Mouse (Mus musculus) midbrain, embryonic 14.5 days (tissue): ENCODE measurements around the gene Nphp4. TPM values are rescaled to one million over a fixed set of nuclear protein-coding genes. Genes with fewer than 3 reads are reported as not detected.

Experiments
- ATAC-seq: fragments of 200-750 bp; cut with Nextera tagmentation; 2 replicates; pipeline ENCODE4 v1.8.0; 2017; ENCODE audit warnings: moderate number of reproducible peaks, moderate library complexity; ENCODE audit not compliant: low FRiP score, low TSS enrichment
- DNase-seq: peaks from one replicate; pipeline ENCODE4 v3.0.0-alpha.2; 2015
- H3K27ac ChIP-seq: fragments of 300-500 bp; sonication (generic); replicated peaks from 2 replicates; pipeline ENCODE4 v1.5.1; 2014; ENCODE audit warnings: mild to moderate bottlenecking, low read depth, low read length, moderate library complexity
- H3K27me3 ChIP-seq: fragments of 300-500 bp; sonication (generic); 2 replicates; pipeline ENCODE4 v1.6.1; 2014; ENCODE audit warnings: low read length, control low read depth, mixed read lengths; ENCODE audit not compliant: control insufficient read depth, insufficient read depth
- H3K36me3 ChIP-seq: fragments of 300-500 bp; sonication (generic); 2 replicates; pipeline ENCODE4 v1.6.1; 2014; ENCODE audit warnings: low read length, control low read depth; ENCODE audit not compliant: control insufficient read depth, insufficient read depth
- H3K4me1 ChIP-seq: fragments of 300-500 bp; sonication (generic); 2 replicates; pipeline ENCODE4 v1.6.1; 2014; ENCODE audit warnings: mild to moderate bottlenecking, antibody characterized with exemption, low read length, control low read depth; ENCODE audit not compliant: control insufficient read depth, insufficient read depth
- H3K4me2 ChIP-seq: fragments of 300-500 bp; sonication (generic); 2 replicates; pipeline ENCODE4 v1.6.1; 2014; ENCODE audit warnings: mild to moderate bottlenecking, low read length, moderate library complexity
- H3K4me3 ChIP-seq: fragments of 300-500 bp; sonication (generic); replicated peaks from 2 replicates; pipeline ENCODE4 v1.5.1; 2014; ENCODE audit warnings: low read depth, low read length
- H3K9ac ChIP-seq: fragments of 300-500 bp; sonication (generic); replicated peaks from 2 replicates; pipeline ENCODE4 v1.6.1; 2014; ENCODE audit warnings: mild to moderate bottlenecking, low read length, moderate library complexity
- H3K9me3 ChIP-seq: fragments of 300-500 bp; sonication (generic); 2 replicates; pipeline ENCODE4 v1.6.1; 2016; ENCODE audit warnings: low read length, control low read depth, mixed read lengths; ENCODE audit not compliant: control insufficient read depth
- WGBS: fragments of 180-500 bp; shearing (Covaris S2); extraction: QIAGEN DNeasy Blood & Tissue Kit; methylation state at CpG from one replicate; pipeline ENCODE4 v1.1.7; 2014; 5-methylcytosine and 5-hydroxymethylcytosine counted together
- polyA plus RNA-seq: library from polyadenylated mRNA; unstranded; fragments of >200 nt; fragmentation: Nextera tagmentation; extraction: Ambion mirVana; gene quantifications from 2 replicates; pipeline ENCODE4 v1.2.1, GENCODE M21; 2014

Gene Nphp4
- polyA plus RNA-seq, 1 experiment from 2014 or later: 5.9 TPM

GRCm38 (mm10) chr4:152539756-152540155 lies 63.2 kb downstream of the Nphp4 start:
- ATAC-seq (no peak), DNase-seq (no peak)
- no peak overlapping the region for H3K27ac ChIP-seq
- H3K9ac ChIP-seq: no peak overlapping the region
- no peaks in the 10 kb centered on the region for H3K4me1 ChIP-seq
- no peak overlapping the region for H3K4me2 ChIP-seq
- peaks cover 11% of the 10 kb centered on the region; the same call in 1 of the 2 replicates for H3K36me3 ChIP-seq
- H3K4me3 ChIP-seq: no peak overlapping the region
- 94% methylated on average over 12 of the region's 12 CpGs for WGBS
- H3K9me3 ChIP-seq: no peaks in the 10 kb centered on the region
- no peaks in the 10 kb centered on the region for H3K27me3 ChIP-seq

GRCm38 (mm10) chr4:152541172-152541571 lies 64.7 kb downstream of the Nphp4 start:
- Histone ChIP-seq H3K36me3 (peaks cover 11% of the 10 kb centered on the region; the same call in 1 of the 2 replicates), H3K9ac (no peak overlapping the region), H3K4me3 (no peak overlapping the region), H3K4me2 (no peak overlapping the region), H3K27me3 (no peaks in the 10 kb centered on the region), H3K9me3 (no peaks in the 10 kb centered on the region), H3K27ac (no peak overlapping the region), H3K4me1 (0 out of 2 replicates have a peak, but pooled peaks cover 3% of the 10 kb centered on the region)
- peak; percentile 51 for DNase-seq
- 24% methylated on average over 9 of the region's 9 CpGs for WGBS
- ATAC-seq: no peak

GRCm38 (mm10) chr4:152542447-152542846 lies 65.9 kb downstream of the Nphp4 start:
- no peak overlapping the region for H3K27ac ChIP-seq

GRCm38 (mm10) chr4:152546481-152546880 lies 70.0 kb downstream of the Nphp4 start:
- Histone ChIP-seq H3K9ac (no peak overlapping the region), H3K27me3 (no peaks in the 10 kb centered on the region), H3K4me2 (no peak overlapping the region), H3K4me1 (peaks cover 22% of the 10 kb centered on the region), H3K36me3 (no peaks in the 10 kb centered on the region), H3K9me3 (no peaks in the 10 kb centered on the region), H3K4me3 (no peak overlapping the region), H3K27ac (peak overlapping the region; percentile 73)
- ATAC-seq (no peak), DNase-seq (peak; percentile 64)
- WGBS: 52% methylated on average over 8 of the region's 8 CpGs

More at GRCm38 (mm10) chr4:152542447-152542846, 65.9 kb downstream of the Nphp4 start:
- ATAC-seq: no peak
- 98% methylated on average over 11 of the region's 11 CpGs for WGBS
- no peak for DNase-seq
- H3K27me3 ChIP-seq: no peaks in the 10 kb centered on the region
- H3K9ac ChIP-seq: no peak overlapping the region
- H3K9me3 ChIP-seq: no peaks in the 10 kb centered on the region
- no peak overlapping the region for H3K4me2 ChIP-seq
- peaks cover 11% of the 10 kb centered on the region; the same call in 1 of the 2 replicates for H3K36me3 ChIP-seq
- no peak overlapping the region for H3K4me3 ChIP-seq
- H3K4me1 ChIP-seq: peaks cover 7% of the 10 kb centered on the region; the same call in 1 of the 2 replicates

- Histone ChIP-seq H3K4me3 (no peak overlapping the region), H3K36me3 (no peaks in the 10 kb centered on the region), H3K9me3 (no peaks in the 10 kb centered on the region), H3K9ac (0 out of 2 replicates have a peak overlapping the region, but pooled peaks have one; percentile 0), H3K27me3 (no peaks in the 10 kb centered on the region), H3K4me1 (peaks cover 22% of the 10 kb centered on the region), H3K4me2 (peak overlapping the region; percentile 12), H3K27ac (peak overlapping the region; percentile 73)
- 22% methylated on average over 37 of the region's 37 CpGs for WGBS
- peak; percentile 29; the same call in 1 of the 2 replicates for ATAC-seq
- peak; percentile 70 for DNase-seq
These were observed 71.6 kb downstream of the Nphp4 start for GRCm38 (mm10) chr4:152547886-152548663.

- H3K27ac ChIP-seq: no peak overlapping the region
- no peaks in the 10 kb centered on the region for H3K36me3 ChIP-seq
- no peaks in the 10 kb centered on the region for H3K27me3 ChIP-seq
- no peaks in the 10 kb centered on the region for H3K9me3 ChIP-seq
- peaks cover 22% of the 10 kb centered on the region for H3K4me1 ChIP-seq
- DNase-seq: no peak
- 94% methylated on average over 18 of the region's 18 CpGs for WGBS
- H3K9ac ChIP-seq: no peak overlapping the region
- no peak for ATAC-seq
- H3K4me3 ChIP-seq: no peak overlapping the region
- H3K4me2 ChIP-seq: no peak overlapping the region
These were observed 73.1 kb downstream of the Nphp4 start for GRCm38 (mm10) chr4:152549507-152550202.

- Histone ChIP-seq H3K4me2 (no peak overlapping the region), H3K4me3 (no peak overlapping the region), H3K9me3 (no peaks in the 10 kb centered on the region), H3K27me3 (no peaks in the 10 kb centered on the region), H3K9ac (no peak overlapping the region), H3K27ac (no peak overlapping the region), H3K36me3 (no peaks in the 10 kb centered on the region), H3K4me1 (peaks cover 22% of the 10 kb centered on the region)
- no peak for DNase-seq
- no peak for ATAC-seq
- 93% methylated on average over 6 of the region's 6 CpGs for WGBS
These were observed 73.7 kb downstream of the Nphp4 start for GRCm38 (mm10) chr4:152550203-152550549.

GRCm38 (mm10) chr4:152553582-152554285 lies 77.2 kb downstream of the Nphp4 start:
- WGBS: 93% methylated on average over 8 of the region's 8 CpGs
- H3K27me3 ChIP-seq: no peaks in the 10 kb centered on the region
- DNase-seq: no peak
- H3K36me3 ChIP-seq: no peaks in the 10 kb centered on the region
- peaks cover 13% of the 10 kb centered on the region for H3K4me1 ChIP-seq
- no peaks in the 10 kb centered on the region for H3K9me3 ChIP-seq
- H3K27ac ChIP-seq: no peak overlapping the region
- H3K9ac ChIP-seq: no peak overlapping the region
- ATAC-seq: no peak
- no peak overlapping the region for H3K4me2 ChIP-seq
- H3K4me3 ChIP-seq: no peak overlapping the region
